Mouse (Mus musculus) ES-Bruce4 (cell line): ENCODE measurements around the gene Rmnd5b.

Experiments used
- CTCF ChIP-seq: IDR thresholded peaks from one replicate; pipeline ENCODE4 v1.8.1; 2011; ENCODE audit warnings: low read depth, low read length
- POLR2A ChIP-seq: IDR thresholded peaks from one replicate; pipeline ENCODE4 v1.8.1; 2011; ENCODE audit warnings: low read length; ENCODE audit not compliant: insufficient read depth

- TF ChIP-seq CTCF = no peak
- no peak for TF ChIP-seq POLR2A
Measured at GRCm38 (mm10) chr11:51593368-51593767, 42.3 kb downstream of the Rmnd5b start.
